Mouse (Mus musculus) adrenal gland, postnatal 10 days (tissue): Measurements from ENCODE around the gene Cd44. TPM values are rescaled to one million over a fixed set of nuclear protein-coding genes. Genes with fewer than 3 reads are reported as not detected.

Experiments used
- DNase-seq: peaks from one replicate; pipeline ENCODE4 v3.0.0; 2021; ENCODE audit warnings: mixed read lengths
- total RNA-seq, 2 experiments: library from RNA; stranded (reverse); gene quantifications; 2 replicates each; pipeline ENCODE4 v1.2.3; 2021

Gene Cd44
- total RNA-seq, 2 experiments from 2014 or later, result 33.5 to 43.3 TPM

- DNase-seq, result no peak
These were observed 81.2 kb downstream of the Cd44 start for GRCm38 (mm10) chr2:102820225-102820711.

- DNase-seq, result peak; percentile 15
These were observed 86.1 kb downstream of the Cd44 start for GRCm38 (mm10) chr2:102815289-102815809.

- DNase-seq, result no peak
These were observed 88.7 kb downstream of the Cd44 start for GRCm38 (mm10) chr2:102812756-102813155.

- no peak for DNase-seq
These were observed 92.0 kb downstream of the Cd44 start for GRCm38 (mm10) chr2:102809436-102809835.

GRCm38 (mm10) chr2:102807633-102808032 lies 93.8 kb downstream of the Cd44 start:
- DNase-seq, result no peak

GRCm38 (mm10) chr2:102805761-102806496 lies 95.5 kb downstream of the Cd44 start:
- no peak for DNase-seq

- DNase-seq, result no peak
These were observed 96.2 kb downstream of the Cd44 start for GRCm38 (mm10) chr2:102805283-102805682.

- peak; percentile 26 for DNase-seq
These were observed 97.4 kb downstream of the Cd44 start for GRCm38 (mm10) chr2:102804109-102804508.

- no peak for DNase-seq
These were observed 99.6 kb downstream of the Cd44 start for GRCm38 (mm10) chr2:102801899-102802298.

- no peak for DNase-seq
These were observed 103.3 kb downstream of the Cd44 start for GRCm38 (mm10) chr2:102798149-102798548.

GRCm38 (mm10) chr2:102795034-102795433 lies 106.4 kb downstream of the Cd44 start:
- DNase-seq, result no peak

- DNase-seq, result no peak
These were observed 108.7 kb downstream of the Cd44 start for GRCm38 (mm10) chr2:102792804-102793203.

- no peak for DNase-seq
These were observed 109.8 kb downstream of the Cd44 start for GRCm38 (mm10) chr2:102791641-102792040.

- no peak for DNase-seq
These were observed 115.8 kb downstream of the Cd44 start for GRCm38 (mm10) chr2:102785696-102786095.

GRCm38 (mm10) chr2:102782751-102783150 lies 118.7 kb downstream of the Cd44 start:
- DNase-seq, result no peak

- no peak for DNase-seq
These were observed 123.3 kb downstream of the Cd44 start for GRCm38 (mm10) chr2:102778208-102778607.

- no peak for DNase-seq
These were observed 125.9 kb downstream of the Cd44 start for GRCm38 (mm10) chr2:102775561-102775960.

GRCm38 (mm10) chr2:102774700-102775099 lies 126.8 kb downstream of the Cd44 start:
- no peak for DNase-seq

GRCm38 (mm10) chr2:102772276-102772675 lies 129.2 kb downstream of the Cd44 start:
- no peak for DNase-seq

- no peak for DNase-seq
These were observed 130.2 kb downstream of the Cd44 start for GRCm38 (mm10) chr2:102771304-102771703.

GRCm38 (mm10) chr2:102768267-102768666 lies 133.2 kb downstream of the Cd44 start:
- DNase-seq, result no peak

GRCm38 (mm10) chr2:102764602-102765374 lies 136.7 kb downstream of the Cd44 start:
- peak; percentile 8 for DNase-seq

GRCm38 (mm10) chr2:102763991-102764390 lies 137.5 kb downstream of the Cd44 start:
- DNase-seq, result no peak
